Mouse (Mus musculus) stomach, embryonic 14.5 days (tissue): ENCODE results near the gene Emsy. TPM values are rescaled to one million over a fixed set of nuclear protein-coding genes. Genes with fewer than 3 reads are reported as not detected.

ENCODE experiments used
- ATAC-seq: fragments of 200-750 bp; cut with Nextera tagmentation; 2 replicates; pipeline ENCODE4 v1.8.0; 2017; ENCODE audit warnings: low read depth, moderate TSS enrichment; ENCODE audit not compliant: insufficient number of reproducible peaks, insufficient read depth, low FRiP score
- H3K27ac ChIP-seq: fragments of 300-500 bp; sonication (generic); 2 replicates; pipeline ENCODE4 v1.5.1; 2014; ENCODE audit warnings: mild to moderate bottlenecking, low read length, moderate library complexity, mixed read lengths
- H3K27me3 ChIP-seq: fragments of 300-500 bp; sonication (generic); 2 replicates; pipeline ENCODE4 v1.6.1; 2014; ENCODE audit warnings: low read length, control low read depth, mixed read lengths; ENCODE audit not compliant: control insufficient read depth, insufficient read depth
- H3K36me3 ChIP-seq: fragments of 300-500 bp; sonication (generic); 2 replicates; pipeline ENCODE4 v1.6.1; 2014; ENCODE audit warnings: mild to moderate bottlenecking, control low read depth, low read length, moderate library complexity, mixed read lengths; ENCODE audit not compliant: control insufficient read depth, insufficient read depth
- H3K4me1 ChIP-seq: fragments of 300-500 bp; sonication (generic); 2 replicates; pipeline ENCODE4 v1.6.1; 2014; ENCODE audit warnings: low read length, control low read depth, mixed read lengths; ENCODE audit not compliant: control insufficient read depth, insufficient read depth
- H3K4me2 ChIP-seq: fragments of 300-500 bp; sonication (generic); replicated peaks from 2 replicates; pipeline ENCODE4 v1.6.1; 2014; ENCODE audit warnings: low read depth, low read length, control low read depth
- H3K4me3 ChIP-seq: fragments of 300-500 bp; sonication (generic); 2 replicates; pipeline ENCODE4 v1.5.1; 2014; ENCODE audit warnings: low read depth, low read length, control low read depth
- H3K9ac ChIP-seq: fragments of 300-500 bp; sonication (generic); replicated peaks from 2 replicates; pipeline ENCODE4 v1.6.1; 2014; ENCODE audit warnings: low read depth, mild to moderate bottlenecking, control low read depth, low read length, moderate library complexity, mixed read lengths
- H3K9me3 ChIP-seq: fragments of 300-500 bp; sonication (generic); 2 replicates; pipeline ENCODE4 v1.6.1; 2016; ENCODE audit warnings: low read depth, low read length, control low read depth; ENCODE audit not compliant: control insufficient read depth
- whole genome bisulfite sequencing: fragments of 180-500 bp; shearing (Covaris S2); extraction: QIAGEN DNeasy Blood & Tissue Kit; methylation state at CpG from one replicate; pipeline ENCODE4 v1.1.7; 2014; 5-methylcytosine and 5-hydroxymethylcytosine counted together
- polyA plus RNA-seq: library from polyadenylated mRNA; unstranded; fragments of >200 nt; fragmentation: Nextera tagmentation; extraction: Ambion mirVana; gene quantifications from 2 replicates; pipeline ENCODE4 v1.2.1, GENCODE M21; 2014

Emsy gene
- polyA plus RNA-seq, 1 experiment from 2014 or later = 46.0 TPM

GRCm38 (mm10) chr7:98651651-98652050, 4.9 kb downstream of the Emsy start:
- H3K9me3 ChIP-seq = no peaks in the 10 kb centered on the region
- WGBS = 83% methylated on average over 2 of the region's 2 CpGs
- ATAC-seq = no peak
- no peak overlapping the region for H3K27ac ChIP-seq
- peaks cover 22% of the 10 kb centered on the region for H3K36me3 ChIP-seq
- H3K4me3 ChIP-seq = no peak overlapping the region
- H3K4me1 ChIP-seq = peaks cover 9% of the 10 kb centered on the region
- no peak overlapping the region for H3K4me2 ChIP-seq
- no peak overlapping the region for H3K9ac ChIP-seq
- H3K27me3 ChIP-seq = no peaks in the 10 kb centered on the region

DNA sequence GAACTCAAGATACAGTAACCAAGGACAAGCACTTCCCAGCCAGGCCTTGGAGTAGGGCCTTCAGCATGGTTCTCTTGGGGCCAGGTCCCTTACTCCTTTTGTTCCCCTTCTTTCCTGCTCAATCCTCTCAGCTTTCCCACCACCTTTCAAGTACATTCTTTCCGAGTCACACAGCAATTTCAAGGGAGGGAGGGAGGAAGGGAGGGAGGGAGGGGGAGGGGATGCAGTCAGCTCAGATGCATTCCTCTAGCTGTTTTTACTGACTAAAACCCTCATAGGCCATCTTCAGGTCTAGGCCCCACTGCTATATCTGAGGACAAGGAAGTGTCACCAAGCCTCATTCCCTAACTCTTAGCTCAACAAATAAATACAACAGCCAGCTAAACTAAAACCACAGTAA, 12.3 kb downstream of the Emsy start:
- H3K36me3 ChIP-seq = peaks cover 46% of the 10 kb centered on the region

GRCm38 (mm10) chr7:98636607-98637006, 20.0 kb downstream of the Emsy start:
- no peak overlapping the region for H3K27ac ChIP-seq
- H3K9me3 ChIP-seq = no peaks in the 10 kb centered on the region
- no peak overlapping the region for H3K4me3 ChIP-seq
- no peaks in the 10 kb centered on the region for H3K27me3 ChIP-seq
- peaks cover 33% of the 10 kb centered on the region for H3K36me3 ChIP-seq
- ATAC-seq = no peak
- WGBS = 88% methylated on average over 2 of the region's 2 CpGs
- H3K4me2 ChIP-seq = no peak overlapping the region
- H3K4me1 ChIP-seq = no peaks in the 10 kb centered on the region
- no peak overlapping the region for H3K9ac ChIP-seq

More for the DNA sequence above, 12.3 kb downstream of the Emsy start:
- no peaks in the 10 kb centered on the region for H3K4me1 ChIP-seq
- WGBS = 0% methylated on average over 1 of the region's 1 CpGs
- no peak overlapping the region for H3K4me3 ChIP-seq
- H3K9me3 ChIP-seq = no peaks in the 10 kb centered on the region
- no peak overlapping the region for H3K9ac ChIP-seq
- H3K27ac ChIP-seq = no peak overlapping the region
- H3K27me3 ChIP-seq = no peaks in the 10 kb centered on the region
- H3K4me2 ChIP-seq = no peak overlapping the region
- ATAC-seq = no peak

GRCm38 (mm10) chr7:98633032-98633431, 23.6 kb downstream of the Emsy start:
- H3K36me3 ChIP-seq = peaks cover 25% of the 10 kb centered on the region
- ATAC-seq = no peak
- H3K9me3 ChIP-seq = no peaks in the 10 kb centered on the region
- no peak overlapping the region for H3K4me3 ChIP-seq
- H3K27me3 ChIP-seq = no peaks in the 10 kb centered on the region
- H3K27ac ChIP-seq = no peak overlapping the region
- H3K4me2 ChIP-seq = no peak overlapping the region
- no peaks in the 10 kb centered on the region for H3K4me1 ChIP-seq
- no peak overlapping the region for H3K9ac ChIP-seq
- WGBS = 43% methylated on average over 3 of the region's 3 CpGs

- no peak overlapping the region for H3K27ac ChIP-seq
- no peak overlapping the region for H3K4me2 ChIP-seq
- H3K36me3 ChIP-seq = peaks cover 26% of the 10 kb centered on the region
- no peak overlapping the region for H3K4me3 ChIP-seq
- 86% methylated on average over 7 of the region's 7 CpGs for WGBS
- no peaks in the 10 kb centered on the region for H3K4me1 ChIP-seq
- H3K9ac ChIP-seq = no peak overlapping the region
- ATAC-seq = no peak
- H3K27me3 ChIP-seq = no peaks in the 10 kb centered on the region
- H3K9me3 ChIP-seq = no peaks in the 10 kb centered on the region
Observed at GRCm38 (mm10) chr7:98629947-98630346, 26.6 kb downstream of the Emsy start.

GRCm38 (mm10) chr7:98617739-98618138, 38.8 kb downstream of the Emsy start:
- Histone ChIP-seq H3K4me1 (no peaks in the 10 kb centered on the region), H3K27ac (no peak overlapping the region), H3K4me2 (no peak overlapping the region), H3K9ac (no peak overlapping the region), H3K4me3 (no peak overlapping the region), H3K36me3 (peaks cover 38% of the 10 kb centered on the region), H3K9me3 (no peaks in the 10 kb centered on the region), H3K27me3 (no peaks in the 10 kb centered on the region)
- 90% methylated on average over 2 of the region's 2 CpGs for WGBS
- ATAC-seq = no peak

DNA sequence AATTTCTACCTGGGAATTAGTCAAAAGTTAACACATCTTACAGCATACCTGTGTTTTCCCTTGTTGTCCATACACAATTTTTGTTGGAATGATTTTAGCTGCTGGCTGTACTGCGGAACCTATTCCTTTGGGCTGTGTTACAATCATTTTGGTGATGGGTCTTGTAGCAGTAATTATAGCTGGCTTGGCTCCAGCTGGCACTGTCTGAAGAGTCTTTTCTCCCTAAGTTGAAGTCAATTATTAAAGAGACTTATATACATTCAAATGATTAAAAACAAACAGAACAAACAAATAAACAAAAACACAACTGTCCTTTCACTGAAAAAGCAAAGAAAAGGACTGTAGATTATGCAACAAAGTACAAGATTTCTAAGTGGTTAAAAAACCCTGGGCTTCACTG, 43.6 kb downstream of the Emsy start:
- Histone ChIP-seq H3K4me1 (no peaks in the 10 kb centered on the region), H3K4me2 (no peak overlapping the region), H3K4me3 (no peak overlapping the region), H3K36me3 (peaks cover 30% of the 10 kb centered on the region), H3K9ac (no peak overlapping the region), H3K27me3 (no peaks in the 10 kb centered on the region), H3K9me3 (no peaks in the 10 kb centered on the region), H3K27ac (no peak overlapping the region)
- WGBS = 90% methylated on average over 1 of the region's 1 CpGs
- no peak for ATAC-seq

- H3K4me3 ChIP-seq = no peak overlapping the region
- no peak overlapping the region for H3K27ac ChIP-seq
- no peaks in the 10 kb centered on the region for H3K9me3 ChIP-seq
- no peak overlapping the region for H3K4me2 ChIP-seq
- H3K9ac ChIP-seq = no peak overlapping the region
- H3K36me3 ChIP-seq = peaks cover 13% of the 10 kb centered on the region
- H3K27me3 ChIP-seq = no peaks in the 10 kb centered on the region
- ATAC-seq = no peak
- H3K4me1 ChIP-seq = no peaks in the 10 kb centered on the region
Observed at GRCm38 (mm10) chr7:98608520-98608919, 48.1 kb downstream of the Emsy start.

- peaks cover 13% of the 10 kb centered on the region for H3K36me3 ChIP-seq
- no peak for ATAC-seq
- H3K9me3 ChIP-seq = no peaks in the 10 kb centered on the region
- no peaks in the 10 kb centered on the region for H3K4me1 ChIP-seq
- no peak overlapping the region for H3K4me2 ChIP-seq
- H3K4me3 ChIP-seq = no peak overlapping the region
- no peaks in the 10 kb centered on the region for H3K27me3 ChIP-seq
- WGBS = 78% methylated on average over 4 of the region's 4 CpGs
- H3K27ac ChIP-seq = no peak overlapping the region
- H3K9ac ChIP-seq = no peak overlapping the region
Observed at GRCm38 (mm10) chr7:98607158-98607557, 49.4 kb downstream of the Emsy start.
